Comparison of ENCODE assay signal across 11 mouse cellular contexts in genomic region chr2:179537800-179538450, GRCm38 (mm10).
DNase-seq lines count a peak whose midpoint lies in the region; ATAC-seq and TF ChIP-seq lines count a peak whose summit lies in the region.
"Had no signal": no experiment of that assay in that cellular context is flagged by ENCODE, and none has a peak within 500 bp of the region (broad histone marks: within the 10 kb centered on the region; RNA-seq: fewer than 3 reads in every experiment).

No protein-coding gene starts in this region.

- no peak overlapping the region for H3K27ac ChIP-seq in ES-E14 (ENCODE audit: insufficient read depth, low read depth, low read length, poor library complexity, severe bottlenecking)
- H3K27ac ChIP-seq in forebrain, embryonic 15.5 days (replicated peaks): peak overlapping the region; percentile 82
- no peak overlapping the region for H3K27ac ChIP-seq in limb, embryonic 14.5 days (replicated peaks; ENCODE audit: low read depth, low read length)
- H3K27ac ChIP-seq: heart, embryonic 13.5 days; liver, embryonic 15.5 days had no signal

- 0 out of 2 replicates have a peak overlapping the region, but pooled peaks have one; percentile 3 for H3K9ac ChIP-seq in ES-E14 (ENCODE audit: insufficient read depth, low read depth, low read length, poor library complexity, severe bottlenecking)
- no peak overlapping the region; the same call in 1 of the 2 replicates for H3K9ac ChIP-seq in forebrain, embryonic 15.5 days (replicated peaks)
- H3K9ac ChIP-seq in limb, embryonic 14.5 days (ENCODE audit: low read depth, low read length, severe bottlenecking): no peak overlapping the region
- H3K9ac ChIP-seq: heart, embryonic 13.5 days; liver, embryonic 15.5 days had no signal

- peak; percentile 50 for DNase-seq in cerebellum, adult 9-10 months
- DNase-seq in cerebellum, adult 18-20 months: no peak
- no peak for DNase-seq in ES-E14 (ENCODE audit: low read depth, low spot score)
- DNase-seq in limb, embryonic 14.5 days (ENCODE audit: low spot score): no peak
- no peak for DNase-seq in lung, postnatal 25 days (ENCODE audit: low spot score)
- no peak for DNase-seq in right cerebral cortex, adult 2 months (ENCODE audit: low spot score in 2 of 2)
- no peak for DNase-seq in gastrocnemius, postnatal 4 days (ENCODE audit: low spot score in 2 of 2)

- in situ Hi-C loops in ES-E14 (cut with MboI; ENCODE audit: low sequenced_read_pairs in 2 of 2, unreplicated experiment in 2 of 2): no loop called here

- peaks cover 0 to 21% of the 10 kb centered on the region in 2 experiments; a peak in 2 of 4 replicates for H3K4me1 ChIP-seq in ES-E14 (ENCODE audit: control insufficient read depth in 2 of 2, insufficient read depth in 2 of 2, low read length in 2 of 2, poor library complexity in 1 of 2)
- H3K4me1 ChIP-seq in forebrain, embryonic 15.5 days: peaks cover 56% of the 10 kb centered on the region
- H3K4me1 ChIP-seq in limb, embryonic 14.5 days (ENCODE audit: control insufficient read depth, insufficient read depth, low read length): peaks cover 9% of the 10 kb centered on the region
- H3K4me1 ChIP-seq: heart, embryonic 13.5 days; liver, embryonic 15.5 days had no signal

- H3K4me3 ChIP-seq in ES-E14 (ENCODE audit: insufficient read depth in 1 of 2, low read depth in 1 of 2, low read length in 2 of 2, poor library complexity in 1 of 2, severe bottlenecking in 1 of 2): no peak overlapping the region
- H3K4me3 ChIP-seq in forebrain, embryonic 15.5 days: no peak overlapping the region
- no peak overlapping the region for H3K4me3 ChIP-seq in limb, embryonic 14.5 days (replicated peaks; ENCODE audit: low read length)
- H3K4me3 ChIP-seq: heart, embryonic 13.5 days; liver, embryonic 15.5 days had no signal

- 5% methylated on average over 3 of the region's 3 CpGs for WGBS in forebrain, embryonic 15.5 days
- 38% methylated on average over 3 of the region's 3 CpGs for WGBS in limb, embryonic 14.5 days

- no peaks in the 10 kb centered on the region for H3K27me3 ChIP-seq in forebrain, embryonic 15.5 days
- no peaks in the 10 kb centered on the region for H3K27me3 ChIP-seq in limb, embryonic 14.5 days (ENCODE audit: control insufficient read depth, insufficient read depth, low read length)
- H3K27me3 ChIP-seq: liver, embryonic 15.5 days; Patski had no signal

- peak; percentile 47 for ATAC-seq in forebrain, embryonic 15.5 days (replicated peaks)
- ATAC-seq in limb, embryonic 14.5 days (ENCODE audit: low FRiP score, low read depth): peak; percentile 41; the same call in 1 of the 2 replicates
- ATAC-seq: Patski had no signal

- no peak for TF ChIP-seq POLR2A in limb, embryonic 14.5 days (IDR thresholded peaks at IDR 0.05; ENCODE audit: borderline replicate concordance, extremely low read depth, insufficient read depth, insufficient read length)

- no peaks in the 10 kb centered on the region for H3K9me3 ChIP-seq in ES-E14 (ENCODE audit: control insufficient read depth, insufficient read depth, low read depth, low read length)
- no peaks in the 10 kb centered on the region for H3K9me3 ChIP-seq in forebrain, embryonic 15.5 days
- no peaks in the 10 kb centered on the region for H3K9me3 ChIP-seq in limb, embryonic 14.5 days (ENCODE audit: control insufficient read depth, low read length)
- H3K9me3 ChIP-seq: liver, embryonic 15.5 days had no signal

- peaks cover 6% of the 10 kb centered on the region; the same call in 1 of the 2 replicates for H3K36me3 ChIP-seq in ES-E14 (ENCODE audit: control insufficient read depth, insufficient read depth, low read length, poor library complexity, severe bottlenecking)
- no peaks in the 10 kb centered on the region for H3K36me3 ChIP-seq in forebrain, embryonic 15.5 days
- no peaks in the 10 kb centered on the region for H3K36me3 ChIP-seq in limb, embryonic 14.5 days (ENCODE audit: control insufficient read depth, insufficient read depth, low read length)
- H3K36me3 ChIP-seq: heart, embryonic 13.5 days; liver, embryonic 15.5 days had no signal

- H3K4me2 ChIP-seq in forebrain, embryonic 15.5 days (replicated peaks): peak overlapping the region; percentile 39
- no peak overlapping the region for H3K4me2 ChIP-seq in limb, embryonic 14.5 days (replicated peaks; ENCODE audit: low read depth, low read length, severe bottlenecking)
- H3K4me2 ChIP-seq: heart, embryonic 13.5 days; liver, embryonic 15.5 days had no signal

TF ChIP-seq in ES-E14, 5 proteins besides CTCF, POLR2A, EP300 and RAD21:
- TF ChIP-seq ZNF384 (IDR thresholded peaks at IDR 0.05; ENCODE audit: low read depth, low read length) (no peak), ZC3H11A (IDR thresholded peaks at IDR 0.05; ENCODE audit: borderline replicate concordance, low read depth, low read length) (no peak), MAFK (IDR thresholded peaks at IDR 0.05; ENCODE audit: insufficient read depth, low read depth, low read length) (no peak), HCFC1 (IDR thresholded peaks at IDR 0.05; ENCODE audit: borderline replicate concordance, insufficient read depth, low read length) (no peak), CHD2 (IDR thresholded peaks at IDR 0.05; ENCODE audit: low read depth, low read length) (no peak)
TF ChIP-seq in ES-E14: peak in this region for 0.
